Mouse (Mus musculus) lung, postnatal 25 days (tissue): ENCODE results near the gene Tmco4.

Experiments used
- DNase-seq: peaks from one replicate; pipeline ENCODE4 v3.0.0; 2022; ENCODE audit warnings: low spot score

Tmco4 gene

GRCm38 (mm10) chr4:138972827-138973718, at the start of gene Tmco4:
Gene Tmco4 (plus strand): TSS chr4:138972888.
- DNase-seq: peak; percentile 78

- DNase-seq: no peak
These were observed 47.1 kb upstream of the Tmco4 start for GRCm38 (mm10) chr4:138925561-138925960.

GRCm38 (mm10) chr4:138933862-138934261, 38.8 kb upstream of the Tmco4 start:
- DNase-seq: no peak

- no peak for DNase-seq
These were observed 38.1 kb upstream of the Tmco4 start for GRCm38 (mm10) chr4:138934456-138935145.

GRCm38 (mm10) chr4:138938495-138939269, 34.0 kb upstream of the Tmco4 start:
- DNase-seq: peak; percentile 78

- peak; percentile 92 for DNase-seq
These were observed 33.2 kb upstream of the Tmco4 start for GRCm38 (mm10) chr4:138939481-138939880.

- peak; percentile 54 for DNase-seq
These were observed 31.3 kb upstream of the Tmco4 start for GRCm38 (mm10) chr4:138941401-138941800.

GRCm38 (mm10) chr4:138941966-138942365, 30.7 kb upstream of the Tmco4 start:
- peak; percentile 61 for DNase-seq

GRCm38 (mm10) chr4:138943730-138944129, 29.0 kb upstream of the Tmco4 start:
- peak; percentile 93 for DNase-seq

- DNase-seq: no peak
These were observed 24.4 kb upstream of the Tmco4 start for GRCm38 (mm10) chr4:138948257-138948656.

GRCm38 (mm10) chr4:138958612-138959011, 14.1 kb upstream of the Tmco4 start:
- DNase-seq: no peak

- no peak for DNase-seq
These were observed 13.6 kb upstream of the Tmco4 start for GRCm38 (mm10) chr4:138959120-138959519.

- no peak for DNase-seq
These were observed 12.8 kb upstream of the Tmco4 start for GRCm38 (mm10) chr4:138959926-138960325.

GRCm38 (mm10) chr4:138962719-138963118, 10.0 kb upstream of the Tmco4 start:
- DNase-seq: no peak

- no peak for DNase-seq
These were observed 6.8 kb upstream of the Tmco4 start for GRCm38 (mm10) chr4:138965871-138966270.

GRCm38 (mm10) chr4:138966866-138967265, 5.8 kb upstream of the Tmco4 start, which contains the start of gene Rnf186:
Gene Rnf186 (plus strand): TSS chr4:138967112.
- peak; percentile 84 for DNase-seq

GRCm38 (mm10) chr4:138967485-138967884, 5.2 kb upstream of the Tmco4 start:
- DNase-seq: no peak

- peak; percentile 37 for DNase-seq
These were observed 3.7 kb upstream of the Tmco4 start for GRCm38 (mm10) chr4:138968772-138969556.

- DNase-seq: peak; percentile 71
These were observed 3.0 kb upstream of the Tmco4 start for GRCm38 (mm10) chr4:138969736-138970135.

- no peak for DNase-seq
These were observed 1.3 kb upstream of the Tmco4 start for GRCm38 (mm10) chr4:138971371-138971770.

GRCm38 (mm10) chr4:138972139-138972826, 405 bp upstream of the Tmco4 start:
- DNase-seq: peak; percentile 87
